Mouse (Mus musculus) limb, embryonic 15.5 days (tissue): ENCODE measurements around the gene Olfr331. TPM values are rescaled to one million over a fixed set of nuclear protein-coding genes. Genes with fewer than 3 reads are reported as not detected.
"Not testable (repeated sequence)": the region's sequence is repeated elsewhere in the genome, so short reads cannot be mapped to it uniquely, and the experiment has no call there.

Source experiments
- ATAC-seq: fragments of 200-750 bp; cut with Nextera tagmentation; 2 replicates; pipeline ENCODE4 v1.8.0; 2017; ENCODE audit warnings: low read depth, moderate TSS enrichment; ENCODE audit not compliant: insufficient number of reproducible peaks, low FRiP score, low TSS enrichment
- H3K27ac ChIP-seq: fragments of 300-500 bp; sonication (generic); 2 replicates; pipeline ENCODE4 v1.5.1; 2015; ENCODE audit warnings: moderate library complexity, mild to moderate bottlenecking, inconsistent platforms
- H3K27me3 ChIP-seq: fragments of 300-500 bp; sonication (generic); 2 replicates; pipeline ENCODE4 v1.6.1; 2015; ENCODE audit warnings: inconsistent platforms
- H3K36me3 ChIP-seq: fragments of 300-500 bp; sonication (generic); 2 replicates; pipeline ENCODE4 v1.6.1; 2015; ENCODE audit warnings: inconsistent platforms
- H3K4me1 ChIP-seq: fragments of 300-500 bp; sonication (generic); 2 replicates; pipeline ENCODE4 v1.6.1; 2015; ENCODE audit warnings: inconsistent platforms
- H3K4me2 ChIP-seq: fragments of 300-500 bp; sonication (generic); 2 replicates; pipeline ENCODE4 v1.6.1; 2015; ENCODE audit warnings: mild to moderate bottlenecking, inconsistent platforms
- H3K4me3 ChIP-seq: fragments of 300-500 bp; sonication (generic); 2 replicates; pipeline ENCODE4 v1.5.1; 2015; ENCODE audit warnings: mild to moderate bottlenecking, inconsistent platforms
- H3K9ac ChIP-seq: fragments of 300-500 bp; sonication (generic); 2 replicates; pipeline ENCODE4 v1.6.1; 2015; ENCODE audit warnings: inconsistent platforms
- H3K9me3 ChIP-seq: fragments of 300-500 bp; sonication (generic); 2 replicates; pipeline ENCODE4 v1.6.1; 2016; ENCODE audit warnings: inconsistent platforms
- WGBS: fragments of 180-500 bp; shearing (Covaris S2); methylation state at CpG from one replicate; pipeline ENCODE4 v1.1.7; 2015; 5-methylcytosine and 5-hydroxymethylcytosine counted together
- polyA plus RNA-seq: library from polyadenylated mRNA; unstranded; fragments of >200 nt; fragmentation: Nextera tagmentation; extraction: Ambion mirVana; gene quantifications from 2 replicates; pipeline ENCODE4 v1.2.1, GENCODE M21; 2015

Olfr331 gene
- polyA plus RNA-seq = not detected in 2 replicates

- ATAC-seq, H3K4me3 ChIP-seq, H3K9me3 ChIP-seq, H3K4me2 ChIP-seq, H3K27me3 ChIP-seq, H3K36me3 ChIP-seq, H3K27ac ChIP-seq, H3K9ac ChIP-seq, H3K4me1 ChIP-seq: not testable (repeated sequence)
These were observed at the start of gene Olfr331 for GRCm38 (mm10) chr11:58502472-58502871. Olfr331 (minus strand) TSS chr11:58502572.

- Histone ChIP-seq H3K27ac (no peak within 1 kb of the TSS), H3K36me3 (no peaks in the 10 kb centered on the region), H3K4me1 (no peaks in the 10 kb centered on the region), H3K4me2 (no peak within 1 kb of the TSS), H3K27me3 (no peaks in the 10 kb centered on the region), H3K9me3 (no peaks in the 10 kb centered on the region), H3K4me3 (no peak within 1 kb of the TSS), H3K9ac (no peak within 1 kb of the TSS)
- ATAC-seq = no peak
- 74% methylated on average over 5 of the region's 5 CpGs for WGBS
These were observed 44.0 kb upstream of the Olfr331 start, which contains the start of gene Olfr329-ps for GRCm38 (mm10) chr11:58546322-58546721. Olfr329-ps (minus strand) TSS chr11:58546422.

- H3K4me1 ChIP-seq, H3K4me2 ChIP-seq, H3K9ac ChIP-seq, H3K27ac ChIP-seq, H3K27me3 ChIP-seq, H3K9me3 ChIP-seq, H3K36me3 ChIP-seq, H3K4me3 ChIP-seq, ATAC-seq: not testable (repeated sequence)
These were observed 32.4 kb upstream of the Olfr331 start, which contains the start of gene Olfr330 for GRCm38 (mm10) chr11:58534736-58535135. Olfr330 (minus strand) TSS chr11:58534836.

GRCm38 (mm10) chr11:58519756-58520155 lies 17.4 kb upstream of the Olfr331 start:
- ATAC-seq, H3K9me3 ChIP-seq: not testable (repeated sequence)

GRCm38 (mm10) chr11:58518916-58519315 lies 16.5 kb upstream of the Olfr331 start:
- ATAC-seq, H3K9ac ChIP-seq, H3K27ac ChIP-seq, H3K36me3 ChIP-seq, H3K4me3 ChIP-seq, H3K9me3 ChIP-seq, H3K4me2 ChIP-seq, H3K4me1 ChIP-seq, H3K27me3 ChIP-seq: not testable (repeated sequence)
- 94% methylated on average over 18 of the region's 18 CpGs for WGBS

More at GRCm38 (mm10) chr11:58519756-58520155, 17.4 kb upstream of the Olfr331 start:
- not testable (repeated sequence) for H3K27me3 ChIP-seq, H3K27ac ChIP-seq, H3K4me3 ChIP-seq, H3K4me1 ChIP-seq, H3K9ac ChIP-seq, H3K36me3 ChIP-seq, H3K4me2 ChIP-seq
- 89% methylated on average over 9 of the region's 9 CpGs for WGBS

GRCm38 (mm10) chr11:58509058-58509457 lies 6.7 kb upstream of the Olfr331 start:
- H3K36me3 ChIP-seq, ATAC-seq, H3K27ac ChIP-seq, H3K4me2 ChIP-seq, H3K9ac ChIP-seq, H3K4me3 ChIP-seq, H3K4me1 ChIP-seq, H3K27me3 ChIP-seq, H3K9me3 ChIP-seq: not testable (repeated sequence)
- 81% methylated on average over 19 of the region's 19 CpGs for WGBS

- no peaks in the 10 kb centered on the region for H3K9me3 ChIP-seq
- no peak overlapping the region for H3K4me2 ChIP-seq
- no peaks in the 10 kb centered on the region for H3K4me1 ChIP-seq
- no peak overlapping the region for H3K9ac ChIP-seq
- no peak overlapping the region for H3K4me3 ChIP-seq
- no peaks in the 10 kb centered on the region for H3K36me3 ChIP-seq
- no peak for ATAC-seq
- no peak overlapping the region for H3K27ac ChIP-seq
- no peaks in the 10 kb centered on the region for H3K27me3 ChIP-seq
- WGBS = 42% methylated on average over 3 of the region's 3 CpGs
These were observed 3.1 kb downstream of the Olfr331 start for GRCm38 (mm10) chr11:58499290-58499689.

- Histone ChIP-seq H3K27ac (no peak overlapping the region), H3K4me3 (no peak overlapping the region), H3K9me3 (no peaks in the 10 kb centered on the region), H3K36me3 (no peaks in the 10 kb centered on the region), H3K27me3 (no peaks in the 10 kb centered on the region), H3K4me1 (no peaks in the 10 kb centered on the region), H3K9ac (no peak overlapping the region), H3K4me2 (no peak overlapping the region)
- WGBS = 78% methylated on average over 9 of the region's 9 CpGs
- no peak for ATAC-seq
These were observed 3.6 kb downstream of the Olfr331 start for GRCm38 (mm10) chr11:58498761-58499160.

- Histone ChIP-seq H3K9me3 (no peaks in the 10 kb centered on the region), H3K27me3 (no peaks in the 10 kb centered on the region), H3K4me3 (no peak within 1 kb of the TSS), H3K9ac (no peak within 1 kb of the TSS), H3K36me3 (no peaks in the 10 kb centered on the region), H3K4me1 (no peaks in the 10 kb centered on the region), H3K27ac (no peak within 1 kb of the TSS), H3K4me2 (no peak within 1 kb of the TSS)
- ATAC-seq = no peak
- WGBS = 79% methylated on average over 2 of the region's 2 CpGs
These were observed 9.9 kb downstream of the Olfr331 start, which contains the start of gene Olfr332 for GRCm38 (mm10) chr11:58492455-58492854. Olfr332 (minus strand) TSS chr11:58492555.

- Histone ChIP-seq H3K4me3 (no peak within 1 kb of the TSS), H3K4me2 (no peak within 1 kb of the TSS), H3K27ac (no peak within 1 kb of the TSS), H3K36me3 (no peaks in the 10 kb centered on the region), H3K4me1 (no peaks in the 10 kb centered on the region), H3K9ac (no peak within 1 kb of the TSS), H3K27me3 (no peaks in the 10 kb centered on the region), H3K9me3 (no peaks in the 10 kb centered on the region)
- ATAC-seq = no peak
These were observed 40.2 kb downstream of the Olfr331 start, which contains the start of gene Olfr30 for GRCm38 (mm10) chr11:58462170-58462569. Olfr30 (minus strand) TSS chr11:58462270.

- no peak overlapping the region for H3K4me3 ChIP-seq
- H3K27ac ChIP-seq = no peak overlapping the region
- no peaks in the 10 kb centered on the region for H3K4me1 ChIP-seq
- H3K9me3 ChIP-seq = no peaks in the 10 kb centered on the region
- no peaks in the 10 kb centered on the region for H3K27me3 ChIP-seq
- WGBS = 20% methylated on average over 4 of the region's 4 CpGs
- no peak for ATAC-seq
- no peak overlapping the region for H3K4me2 ChIP-seq
- H3K9ac ChIP-seq = no peak overlapping the region
- H3K36me3 ChIP-seq = no peaks in the 10 kb centered on the region
These were observed 48.8 kb downstream of the Olfr331 start for GRCm38 (mm10) chr11:58453592-58453991.

- Histone ChIP-seq H3K9ac (no peak within 1 kb of the TSS), H3K9me3 (no peaks in the 10 kb centered on the region), H3K27ac (no peak within 1 kb of the TSS), H3K36me3 (no peaks in the 10 kb centered on the region), H3K4me2 (no peak within 1 kb of the TSS), H3K27me3 (no peaks in the 10 kb centered on the region), H3K4me1 (no peaks in the 10 kb centered on the region), H3K4me3 (no peak within 1 kb of the TSS)
- 94% methylated on average over 9 of the region's 9 CpGs for WGBS
- no peak for ATAC-seq
These were observed 49.6 kb downstream of the Olfr331 start, which contains the start of gene Lypd9 for GRCm38 (mm10) chr11:58452759-58453158. Lypd9 (minus strand) TSS chr11:58452923.
